Mouse (Mus musculus) CH12.LX (cell line): ENCODE results near the gene Marveld1. TPM values are rescaled to one million over a fixed set of nuclear protein-coding genes. Genes with fewer than 3 reads are reported as not detected.
A peak's percentile ranks its signal among the peaks of the same experiment; 100 is the strongest.

Source experiments
- DNase-seq: peaks from one replicate; pipeline ENCODE4 v3.0.0-alpha.2; 2013; ENCODE audit errors: extremely low read depth
- H3K27ac ChIP-seq: 2 replicates; pipeline ENCODE4 v1.5.1; 2012; ENCODE audit warnings: low read depth, mild to moderate bottlenecking, control low read depth, moderate library complexity; ENCODE audit not compliant: insufficient read depth
- H3K27me3 ChIP-seq: replicated peaks from 2 replicates; pipeline ENCODE3; 2012; ENCODE audit warnings: inconsistent platforms
- H3K36me3 ChIP-seq, 2 experiments: replicated peaks in 1 of 2; 2 replicates each; pipeline versions ENCODE3 to v1.6.1; 2012; ENCODE audit warnings: inconsistent platforms in 1 of 2, low read length in 1 of 2, mild to moderate bottlenecking in 1 of 2, mixed read lengths in 1 of 2, moderate library complexity in 1 of 2; ENCODE audit not compliant: control insufficient read depth in 1 of 2, insufficient read depth in 1 of 2
- H3K4me1 ChIP-seq, 2 experiments: 2 replicates each; pipeline ENCODE4 v1.6.1; 2012; ENCODE audit warnings: inconsistent platforms in 1 of 2, moderate library complexity in 1 of 2; ENCODE audit not compliant: insufficient read depth in 2 of 2, control insufficient read depth in 1 of 2
- H3K4me2 ChIP-seq: 2 replicates; pipeline ENCODE4 v1.6.1; 2012; ENCODE audit warnings: low read depth, mild to moderate bottlenecking, control low read depth; ENCODE audit not compliant: poor library complexity, insufficient read depth, severe bottlenecking
- H3K4me3 ChIP-seq, 3 experiments: fragments of 150-350 bp in 1 of 3; sonication (generic) in 1 of 3; replicated peaks in 1 of 3; 2 replicates each; pipeline versions ENCODE3 to v1.5.1; 2011 to 2012; ENCODE audit warnings: low read depth in 2 of 3, low read length in 2 of 3, mild to moderate bottlenecking in 2 of 3, moderate library complexity in 2 of 3, control low read depth in 1 of 3, improper control_type of control experiment in 1 of 3, inconsistent platforms in 1 of 3, mixed read lengths in 1 of 3; ENCODE audit not compliant: poor library complexity in 1 of 3
- H3K79me2 ChIP-seq: replicated peaks from 2 replicates; pipeline ENCODE4 v1.6.1; 2012; ENCODE audit warnings: mild to moderate bottlenecking, moderate library complexity; ENCODE audit not compliant: control insufficient read depth, poor library complexity, insufficient read depth, severe bottlenecking; ENCODE audit errors: extremely low read depth
- H3K9ac ChIP-seq: 2 replicates; pipeline ENCODE4 v1.6.1; 2012; ENCODE audit warnings: low read depth, mild to moderate bottlenecking, control low read depth, moderate library complexity; ENCODE audit not compliant: insufficient read depth
- H3K9me3 ChIP-seq: replicated peaks from 2 replicates; pipeline ENCODE3; 2012; ENCODE audit warnings: low read length, inconsistent platforms, mixed read lengths
- CHD2 ChIP-seq: IDR thresholded peaks from 2 replicates; pipeline ENCODE4 v1.6.1; 2011; ENCODE audit warnings: low read length, improper control_type of control experiment
- E2F4 ChIP-seq: IDR thresholded peaks from 2 replicates; pipeline ENCODE4 v1.6.1; 2011; ENCODE audit warnings: low read depth, low read length, improper control_type of control experiment; ENCODE audit not compliant: insufficient replicate concordance
- ELF1 ChIP-seq: IDR thresholded peaks from 2 replicates; pipeline ENCODE4 v1.6.1; 2014; ENCODE audit warnings: low read depth, mild to moderate bottlenecking, inconsistent platforms, low read length, improper control_type of control experiment
- GABPA ChIP-seq: IDR thresholded peaks from 2 replicates; pipeline ENCODE4 v1.6.1; 2012; ENCODE audit warnings: low read depth, low read length, improper control_type of control experiment, inconsistent platforms; ENCODE audit not compliant: insufficient replicate concordance
- JUN ChIP-seq: IDR thresholded peaks from 2 replicates; pipeline ENCODE4 v1.6.1; 2011; ENCODE audit warnings: low read depth, mild to moderate bottlenecking, low read length, improper control_type of control experiment, moderate library complexity; ENCODE audit not compliant: insufficient read depth
- JUND ChIP-seq: conservative IDR thresholded peaks from 2 replicates; pipeline ENCODE4 v1.6.1; 2011; ENCODE audit warnings: low read depth, low read length, improper control_type of control experiment
- KAT2A ChIP-seq: IDR thresholded peaks from 2 replicates; pipeline ENCODE4 v1.6.1; 2012; ENCODE audit warnings: low read length, improper control_type of control experiment, inconsistent platforms; ENCODE audit not compliant: insufficient replicate concordance
- MEF2A ChIP-seq: IDR thresholded peaks from 2 replicates; pipeline ENCODE4 v1.6.1; 2014; ENCODE audit warnings: low read depth, mild to moderate bottlenecking, inconsistent platforms, low read length, improper control_type of control experiment, borderline replicate concordance
- MXI1 ChIP-seq: IDR thresholded peaks from 2 replicates; pipeline ENCODE4 v1.6.1; 2011; ENCODE audit warnings: mild to moderate bottlenecking, low read depth, low read length, improper control_type of control experiment
- MYC ChIP-seq: IDR thresholded peaks from 2 replicates; pipeline ENCODE4 v1.6.1; 2011; ENCODE audit warnings: low read depth, mild to moderate bottlenecking, improper control_type of control experiment, low read length
- NELFE ChIP-seq: IDR thresholded peaks from 2 replicates; pipeline ENCODE4 v1.6.1; 2011; ENCODE audit warnings: low read depth, low read length, improper control_type of control experiment
- POLR2A ChIP-seq: IDR thresholded peaks from 2 replicates; pipeline ENCODE4 v1.6.1; 2011; ENCODE audit warnings: low read depth, mild to moderate bottlenecking, improper control_type of control experiment, low read length
- RAD21 ChIP-seq: IDR thresholded peaks from 2 replicates; pipeline ENCODE4 v1.6.1; 2011; ENCODE audit warnings: low read depth, mild to moderate bottlenecking, low read length, improper control_type of control experiment, moderate library complexity
- RCOR1 ChIP-seq: conservative IDR thresholded peaks from 2 replicates; pipeline ENCODE4 v1.6.1; 2012; ENCODE audit warnings: low read depth, mild to moderate bottlenecking, inconsistent platforms, low read length, improper control_type of control experiment
- SIN3A ChIP-seq: IDR thresholded peaks from 2 replicates; pipeline ENCODE4 v1.6.1; 2012; ENCODE audit warnings: low read length, improper control_type of control experiment, inconsistent platforms
- SMC3 ChIP-seq: IDR thresholded peaks from 2 replicates; pipeline ENCODE4 v1.6.1; 2011; ENCODE audit warnings: low read depth, low read length, improper control_type of control experiment
- TBP ChIP-seq: conservative IDR thresholded peaks from 2 replicates; pipeline ENCODE4 v1.6.1; 2011; ENCODE audit warnings: low read depth, low read length, improper control_type of control experiment
- TCF12 ChIP-seq: IDR thresholded peaks from 2 replicates; pipeline ENCODE4 v1.6.1; 2014; ENCODE audit warnings: low read depth, mild to moderate bottlenecking, inconsistent platforms, low read length, improper control_type of control experiment
- USF1 ChIP-seq: IDR thresholded peaks from 2 replicates; pipeline ENCODE4 v1.6.1; 2014; ENCODE audit warnings: low read depth, mild to moderate bottlenecking, inconsistent platforms, low read length, improper control_type of control experiment
- ZC3H11A ChIP-seq: IDR thresholded peaks from 2 replicates; pipeline ENCODE4 v1.6.1; 2012; ENCODE audit warnings: low read depth, mild to moderate bottlenecking, inconsistent platforms, low read length, improper control_type of control experiment
- ZKSCAN1 ChIP-seq: IDR thresholded peaks from 2 replicates; pipeline ENCODE4 v1.6.1; 2012; ENCODE audit warnings: low read depth, inconsistent platforms, low read length, improper control_type of control experiment, borderline replicate concordance
- dilution Hi-C: fragments of 300-500 bp; cut with MboI; formaldehyde crosslinking; loops from 2 replicates; pipeline ENCODE4 v1.14.3; 2020; ENCODE audit warnings: low sequenced_read_pairs; ENCODE audit not compliant: extremely low pct_unique_long_range_greater_than_20kb, extremely low pct_ligation_motif_present
- in situ Hi-C: fragments of 300-500 bp; cut with MboI; formaldehyde crosslinking; loops from 3 replicates; pipeline ENCODE4 v1.14.3; 2019; ENCODE audit warnings: low sequenced_read_pairs, low pct_ligation_motif_present, low pct_unique_long_range_greater_than_20kb, mixed read lengths
- polyA plus RNA-seq: library from polyadenylated mRNA; unstranded; fragments of >175 nt; gene quantifications from 2 replicates; pipeline ENCODE4 v1.2.1, GENCODE M21; 2012; ENCODE audit warnings: low read depth; ENCODE audit not compliant: insufficient read length
- total RNA-seq, 2 experiments: library from RNA; depleted of rRNA; stranded (reverse); fragments of 300-350 nt in 1 of 2; fragments of >200 nt in 1 of 2; gene quantifications; 2 replicates each; pipeline ENCODE4 v1.2.3; 2012 to 2014

Gene Marveld1
- total and polyA plus RNA-seq, 3 experiments: 0.07 TPM; not detected in 2

GRCm38 (mm10) chr19:42128787-42129508 is 18.3 kb upstream of the Marveld1 start, which contains the start of gene Avpi1 (continued):
- peak; percentile 83; the same call in 1 of the 2 replicates for TF ChIP-seq MXI1
- TF ChIP-seq E2F4: no peak
- TF ChIP-seq RCOR1: no peak
- TF ChIP-seq MYC: peak; percentile 54
- TF ChIP-seq RAD21: no peak
- TF ChIP-seq JUND: no peak
- no peak for TF ChIP-seq JUN
- TF ChIP-seq TCF12: no peak; the same call in 1 of the 2 replicates
- TF ChIP-seq KAT2A: no peak
- 0 out of 2 replicates have a peak, but pooled peaks have one; percentile 36 for TF ChIP-seq ELF1
- peak; percentile 65 for TF ChIP-seq POLR2A
- no peak for TF ChIP-seq GABPA

- TF ChIP-seq KAT2A (no peak), NELFE (no peak), TBP (no peak), SMC3 (no peak), CHD2 (no peak), USF1 (no peak), GABPA (no peak), ZC3H11A (no peak), ZKSCAN1 (no peak), SIN3A (no peak), MEF2A (no peak)
- Histone ChIP-seq H3K9ac (no peak overlapping the region), H3K9me3 (no peaks in the 10 kb centered on the region), H3K4me1 (peaks cover 8 to 30% of the 10 kb centered on the region in 2 experiments), H3K27me3 (no peaks in the 10 kb centered on the region), H3K4me3 (peak overlapping the region; percentile 23 to 64 (median 61)), H3K4me2 (peak overlapping the region; percentile 96), H3K36me3 (peaks cover 0 to 14% of the 10 kb centered on the region in 2 experiments), H3K27ac (peak overlapping the region; percentile 5; the same call in 1 of the 2 replicates), H3K79me2 (no peaks in the 10 kb centered on the region)
- DNase-seq: no peak
- in situ Hi-C loops: no loop called here
- dilution Hi-C loops: no loop called here
Measured at GRCm38 (mm10) chr19:42129509-42130293, 17.5 kb upstream of the Marveld1 start.
